Mouse (Mus musculus) large intestine, adult 2 months (tissue): Measurements from ENCODE around the gene Mapkapk2. TPM values are rescaled to one million over a fixed set of nuclear protein-coding genes. Genes with fewer than 3 reads are reported as not detected.
"Not testable (repeated sequence)": the region's sequence is repeated elsewhere in the genome, so short reads cannot be mapped to it uniquely, and the experiment has no call there.

Experiments used
- DNase-seq: peaks from one replicate; pipeline ENCODE4 v3.0.0-alpha.2; 2012; ENCODE audit warnings: low read depth, low spot score
- WGBS: fragments of 180-500 bp; shearing (Covaris S2); methylation state at CpG from one replicate; pipeline ENCODE4 v1.1.7; 2018; 5-methylcytosine and 5-hydroxymethylcytosine counted together
- polyA plus RNA-seq: library from polyadenylated mRNA; depleted of rRNA; stranded (reverse); fragments of >200 nt; gene quantifications from 2 replicates; pipeline ENCODE4 v1.2.3, GENCODE M21; 2012; rRNA removed

Gene Mapkapk2
- polyA plus RNA-seq, 1 experiment, result 66.6 TPM

- WGBS, result 74% methylated on average over 8 of the region's 8 CpGs
- no peak for DNase-seq
Observed at GRCm38 (mm10) chr1:131024900-131025842, 72.5 kb downstream of the Mapkapk2 start.

GRCm38 (mm10) chr1:131023250-131023858, 74.3 kb downstream of the Mapkapk2 start:
- not testable (repeated sequence) for DNase-seq
- WGBS, result 77% methylated on average over 4 of the region's 4 CpGs

- 58% methylated on average over 5 of the region's 5 CpGs for WGBS
- no peak for DNase-seq
Observed at GRCm38 (mm10) chr1:131022591-131023249, 74.9 kb downstream of the Mapkapk2 start.

DNA sequence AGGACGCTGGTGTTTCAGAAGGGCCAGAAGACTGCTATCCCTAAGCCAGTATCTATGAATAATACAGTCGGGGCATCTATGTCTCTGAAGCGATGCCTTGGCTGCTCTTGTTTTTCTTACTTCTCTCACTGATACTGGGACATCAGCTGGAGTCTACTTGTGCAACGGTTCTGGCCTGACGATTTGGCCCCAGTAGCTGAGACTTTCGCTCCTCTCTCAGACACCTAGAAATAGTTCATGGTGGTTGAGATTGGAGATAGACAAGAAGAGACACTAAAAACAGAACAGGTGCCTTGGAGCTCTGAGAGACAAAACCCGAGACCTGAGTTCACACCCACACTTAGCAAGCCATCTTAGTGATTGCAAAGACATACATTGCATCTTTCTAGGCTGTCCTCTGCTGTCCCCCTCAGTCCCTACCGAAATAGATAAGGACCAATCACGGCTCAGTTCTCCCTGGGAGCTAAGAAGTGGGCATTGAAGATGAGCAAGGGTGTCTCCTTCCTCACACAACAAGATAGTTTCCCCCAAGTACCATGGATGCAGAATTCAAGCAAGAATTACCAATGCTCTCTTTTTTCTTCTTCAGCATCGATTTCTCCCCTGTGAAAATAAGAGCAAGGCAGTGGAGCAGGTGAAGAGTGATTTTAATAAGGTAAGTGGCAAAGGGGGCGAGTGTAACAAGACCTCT, 75.6 kb downstream of the Mapkapk2 start:
- no peak for DNase-seq
- 73% methylated on average over 11 of the region's 11 CpGs for WGBS

GRCm38 (mm10) chr1:131021438-131021837, 76.2 kb downstream of the Mapkapk2 start:
- 69% methylated on average over 9 of the region's 9 CpGs for WGBS
- no peak for DNase-seq

DNA sequence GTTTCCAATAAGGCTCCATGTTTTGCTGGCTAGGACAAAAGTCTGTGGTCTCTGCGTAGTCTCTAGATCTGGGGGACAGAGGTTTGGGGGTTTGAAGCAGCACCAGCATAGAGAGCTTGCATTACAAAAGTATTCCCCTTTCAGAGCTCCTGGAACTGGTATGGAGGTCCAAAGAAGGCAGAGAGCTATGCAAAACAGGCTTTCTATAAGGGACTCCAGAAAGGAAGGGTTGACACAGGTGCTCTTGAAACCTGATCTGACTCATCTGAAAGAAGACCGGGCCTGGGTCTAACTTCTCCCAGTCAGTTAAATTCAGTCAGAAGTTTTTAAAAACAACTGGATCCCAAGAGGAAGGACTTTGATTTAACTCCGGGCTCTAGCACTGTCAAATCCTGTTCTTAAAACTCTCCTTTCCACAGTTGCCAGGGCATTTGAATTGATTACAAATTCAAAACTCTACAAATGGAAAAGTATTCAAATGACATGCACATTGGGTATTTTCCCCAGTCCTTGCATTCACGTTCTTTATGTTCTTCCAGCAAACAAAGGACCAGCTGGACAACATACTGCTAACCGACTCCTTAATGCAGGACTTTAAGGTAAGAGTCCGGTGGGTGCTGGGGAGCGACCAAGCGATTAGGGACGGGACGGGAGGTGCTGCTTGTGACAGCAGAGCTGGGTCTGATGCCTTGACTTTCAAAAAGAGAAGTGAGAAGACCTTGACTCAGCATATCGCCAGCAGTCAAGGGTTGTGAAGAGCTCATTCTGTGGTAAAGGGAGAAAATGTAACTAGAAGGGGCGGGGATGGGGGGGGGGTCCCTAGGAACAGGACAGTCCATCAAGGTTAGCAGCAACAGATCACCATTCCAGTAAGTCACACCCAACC, 77.0 kb downstream of the Mapkapk2 start:
- WGBS, result 56% methylated on average over 12 of the region's 12 CpGs
- DNase-seq, result no peak

DNA sequence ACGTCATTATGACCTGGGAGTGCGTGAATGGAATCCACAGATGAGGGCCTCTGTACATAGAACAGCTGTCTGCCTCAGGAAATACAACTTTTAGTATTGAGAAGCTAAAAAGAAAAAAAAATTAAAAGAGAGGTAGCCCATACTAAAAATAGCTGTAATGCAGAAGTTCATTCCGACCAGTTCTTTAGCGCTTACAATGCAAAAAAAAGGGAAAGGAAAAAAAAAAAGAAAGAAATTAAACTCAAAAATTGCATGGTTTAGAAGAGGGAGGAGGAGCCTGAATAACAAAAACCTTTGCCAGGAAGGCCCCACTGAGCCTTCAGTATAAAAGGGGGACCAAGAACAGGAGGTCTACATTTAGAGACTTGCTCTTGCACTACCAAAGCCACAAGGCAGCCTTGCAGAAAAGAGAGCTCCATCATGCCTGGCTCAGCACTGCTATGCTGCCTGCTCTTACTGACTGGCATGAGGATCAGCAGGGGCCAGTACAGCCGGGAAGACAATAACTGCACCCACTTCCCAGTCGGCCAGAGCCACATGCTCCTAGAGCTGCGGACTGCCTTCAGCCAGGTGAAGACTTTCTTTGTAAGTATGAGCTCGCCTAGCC, 78.0 kb downstream of the Mapkapk2 start, which contains the start of gene Il10:
Gene Il10, plus strand, starts transcription at position 354 of the 607 bp plus-strand sequence.
- DNase-seq, result no peak
- WGBS, result 61% methylated on average over 8 of the region's 8 CpGs

DNA sequence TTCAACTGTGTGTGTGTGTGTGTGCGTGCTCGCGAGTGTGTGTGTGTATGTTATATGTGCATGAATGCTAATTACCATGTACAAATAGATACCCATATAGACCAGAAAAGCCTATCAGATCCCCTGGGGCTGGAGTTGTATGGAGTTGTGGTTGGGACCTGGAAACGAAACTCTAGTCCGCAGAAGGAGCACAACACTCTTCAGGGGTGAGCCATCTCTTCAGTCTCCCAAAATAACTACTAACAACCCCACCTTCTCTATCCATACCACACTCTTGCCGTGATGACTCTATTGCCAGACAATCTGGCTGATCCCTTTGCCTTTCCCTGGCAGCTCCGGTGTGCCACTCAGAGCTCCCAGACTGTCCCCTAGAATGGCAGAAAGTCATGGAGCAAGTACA, 81.7 kb downstream of the Mapkapk2 start:
- 87% methylated on average over 7 of the region's 7 CpGs for WGBS
- DNase-seq, result no peak

DNA sequence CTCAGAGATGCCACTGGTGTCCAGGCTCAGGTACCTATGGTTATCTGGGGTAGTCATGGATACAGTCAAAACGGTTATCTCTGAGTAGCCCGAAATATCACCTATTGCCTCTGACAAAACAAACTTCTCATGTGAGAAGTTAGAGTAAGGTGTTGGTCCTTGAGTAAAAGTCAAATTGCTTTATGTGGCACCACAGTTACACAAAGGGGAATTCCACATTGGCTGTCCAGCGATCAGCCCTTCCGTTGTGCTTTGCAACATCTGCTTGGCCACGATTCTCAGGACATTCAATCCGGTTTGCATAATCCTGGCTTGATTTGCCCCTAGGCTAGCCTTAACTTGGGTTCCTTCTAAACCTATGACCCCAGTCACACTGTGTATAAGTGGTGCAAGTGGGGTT, 82.3 kb downstream of the Mapkapk2 start:
- no peak for DNase-seq
- WGBS, result 74% methylated on average over 6 of the region's 6 CpGs

DNA sequence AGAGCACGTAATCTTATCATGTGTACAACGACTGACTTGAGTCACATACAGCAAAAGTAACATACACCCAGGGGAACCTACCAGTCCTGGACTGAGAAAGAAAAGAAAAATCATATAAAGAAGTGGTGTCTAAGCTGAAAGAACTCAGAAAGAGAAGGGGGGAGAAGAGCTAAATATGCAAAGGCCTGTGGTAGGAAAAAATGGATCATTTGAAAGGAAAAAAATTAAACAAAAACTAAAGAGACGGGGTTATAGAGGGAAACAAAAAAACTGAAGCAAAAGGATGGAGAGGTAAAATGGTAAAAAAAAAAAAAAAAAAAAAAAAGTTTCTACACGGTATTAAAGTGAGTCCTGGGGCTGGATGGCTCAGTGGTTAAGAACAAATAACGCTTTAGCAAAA, 83.7 kb downstream of the Mapkapk2 start:
- DNase-seq, result no peak
- 92% methylated on average over 5 of the region's 5 CpGs for WGBS

- 73% methylated on average over 8 of the region's 8 CpGs for WGBS
- no peak for DNase-seq
Observed at GRCm38 (mm10) chr1:131012494-131012893, 85.1 kb downstream of the Mapkapk2 start.

DNA sequence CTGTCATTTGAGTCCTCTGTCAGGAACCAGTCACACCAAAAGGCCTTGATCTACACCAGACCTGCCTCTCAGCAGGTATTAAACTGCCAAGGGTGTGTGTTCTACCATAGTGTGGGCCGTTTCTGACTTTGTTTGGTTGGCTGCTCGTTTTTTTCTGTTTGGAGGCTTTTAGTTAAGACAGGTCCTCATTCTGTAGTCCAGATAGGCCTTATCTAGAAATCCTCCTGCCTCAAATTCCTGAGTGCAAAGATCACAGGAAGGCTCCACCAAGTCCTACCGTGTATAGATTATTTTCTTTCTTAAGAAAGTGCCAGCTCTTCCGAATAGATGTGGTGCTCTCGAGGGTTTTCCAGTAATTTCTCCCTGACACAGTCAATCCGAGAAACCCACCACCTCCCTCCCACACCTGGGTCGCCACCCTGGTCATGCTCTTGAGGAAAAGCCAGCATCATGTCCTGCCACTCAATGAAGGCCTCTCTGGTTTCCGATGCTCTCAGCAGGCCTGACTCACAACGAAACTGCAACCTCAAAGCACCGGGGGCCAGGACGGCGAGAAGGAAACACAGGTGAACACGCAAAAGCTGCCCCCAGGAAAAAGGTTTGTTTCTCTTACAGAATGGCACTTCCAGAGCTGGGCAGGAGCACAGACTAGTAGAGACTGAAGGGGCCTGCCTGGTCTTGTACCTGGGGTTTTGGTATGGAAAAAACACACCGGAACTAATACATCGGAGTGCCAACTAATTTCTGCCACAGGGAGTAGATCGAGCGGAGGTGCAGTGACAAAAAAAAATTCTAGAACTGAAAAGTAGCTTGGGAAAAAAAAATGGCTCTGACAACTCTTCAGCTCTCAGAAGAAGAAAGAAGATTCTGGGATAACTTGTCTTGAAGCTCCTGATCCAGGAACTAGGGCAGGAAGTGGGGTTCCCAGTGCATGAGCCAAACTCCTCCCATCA, 87.1 kb downstream of the Mapkapk2 start:
- 75% methylated on average over 17 of the region's 17 CpGs for WGBS
- no peak for DNase-seq

- 41% methylated on average over 1 of the region's 1 CpGs for WGBS
- no peak for DNase-seq
Observed at GRCm38 (mm10) chr1:131006069-131006468, 91.6 kb downstream of the Mapkapk2 start.

Other genes starting within 250 kb of the Mapkapk2 start
- gene Fcmr, start 232.2 kb downstream of the Mapkapk2 start, polyA plus RNA-seq, result 9.5 and 20.8 TPM in 2 replicates
- not detected in 2 replicates for gene Il24, start 210.4 kb downstream of the Mapkapk2 start, polyA plus RNA-seq
- not detected in 2 replicates for gene Il20, start 186.4 kb downstream of the Mapkapk2 start, polyA plus RNA-seq
- not detected in 2 replicates for gene Il19, start 157.7 kb downstream of the Mapkapk2 start, polyA plus RNA-seq
- gene Il10, start 78.0 kb downstream of the Mapkapk2 start, polyA plus RNA-seq, result 0.14 and 0.22 TPM in 2 replicates
- 0.80 and 0.84 TPM in 2 replicates for gene Dyrk3, start 40.5 kb upstream of the Mapkapk2 start, polyA plus RNA-seq
- gene Eif2d, start 55.4 kb upstream of the Mapkapk2 start, polyA plus RNA-seq, result 27.4 and 30.3 TPM in 2 replicates
- gene Rassf5, start 147.4 kb upstream of the Mapkapk2 start, polyA plus RNA-seq, result 5.5 and 6.7 TPM in 2 replicates
- 48.6 and 61.4 TPM in 2 replicates for gene Ikbke, start 181.8 kb upstream of the Mapkapk2 start, polyA plus RNA-seq